Mouse (Mus musculus) small intestine, adult 2 months (tissue): ENCODE measurements around the gene Skil. TPM values are rescaled to one million over a fixed set of nuclear protein-coding genes. Genes with fewer than 3 reads are reported as not detected.
A peak's percentile ranks its signal among the peaks of the same experiment; 100 is the strongest.

ENCODE experiments used
- H3K27ac ChIP-seq: fragments of 200-500 bp; 2 replicates; pipeline ENCODE4 v1.5.1; 2012; ENCODE audit warnings: low read depth, low read length, control low read depth, inconsistent platforms; ENCODE audit not compliant: insufficient read depth
- H3K27me3 ChIP-seq: fragments of 200-500 bp; 2 replicates; pipeline ENCODE4 v1.6.1; 2012; ENCODE audit warnings: mild to moderate bottlenecking, moderate library complexity, low read length, inconsistent platforms; ENCODE audit not compliant: control insufficient read depth, insufficient read depth
- H3K36me3 ChIP-seq: fragments of 200-500 bp; 2 replicates; pipeline ENCODE4 v1.6.1; 2012; ENCODE audit warnings: mild to moderate bottlenecking, low read length, control low read depth, inconsistent platforms; ENCODE audit not compliant: control insufficient read depth, insufficient read depth
- H3K4me1 ChIP-seq: fragments of 200-500 bp; 2 replicates; pipeline ENCODE4 v1.6.1; 2012; ENCODE audit warnings: low read length, inconsistent platforms, mixed read lengths; ENCODE audit not compliant: control insufficient read depth, insufficient read depth, insufficient read length
- H3K4me3 ChIP-seq: fragments of 200-500 bp; 2 replicates; pipeline ENCODE4 v1.5.1; 2012; ENCODE audit warnings: low read depth, mild to moderate bottlenecking, control low read depth, inconsistent platforms, low read length, moderate library complexity
- CTCF ChIP-seq: fragments of 200-500 bp; IDR thresholded peaks from 2 replicates; pipeline ENCODE4 v1.5.1; 2012; ENCODE audit warnings: low read depth, mild to moderate bottlenecking, control low read depth, inconsistent platforms, low read length, moderate library complexity, mixed read lengths; ENCODE audit not compliant: insufficient replicate concordance, insufficient read length; ENCODE audit errors: extremely low read depth
- POLR2A ChIP-seq: fragments of 200-500 bp; IDR thresholded peaks from 2 replicates; pipeline ENCODE4 v1.6.1; 2012; ENCODE audit warnings: low read depth, mild to moderate bottlenecking, control low read depth, inconsistent platforms, low read length, moderate library complexity
- WGBS: fragments of 180-500 bp; shearing (Covaris S2); methylation state at CpG from one replicate; pipeline ENCODE4 v1.1.7; 2018; 5-methylcytosine and 5-hydroxymethylcytosine counted together
- polyA plus RNA-seq: library from polyadenylated mRNA; depleted of rRNA; stranded (reverse); fragments of >200 nt; gene quantifications from 2 replicates; pipeline ENCODE4 v1.2.3, GENCODE M21; 2012; rRNA removed

The Skil gene
- 3.4 and 8.5 TPM in 2 replicates for polyA plus RNA-seq

- Histone ChIP-seq H3K4me1 (peaks cover 14% of the 10 kb centered on the region), H3K4me3 (peak within 1 kb of the TSS; percentile 88), H3K27me3 (no peaks in the 10 kb centered on the region), H3K36me3 (peaks cover 9% of the 10 kb centered on the region; the same call in 1 of the 2 replicates), H3K27ac (peak within 1 kb of the TSS; percentile 99)
- under 1% methylated on average over 80 of the region's 109 CpGs for WGBS
- no peak for TF ChIP-seq CTCF
- TF ChIP-seq POLR2A = peak; percentile 74
These were observed at the start of gene Skil for GRCm38 (mm10) chr3:31094531-31095178. Skil (plus strand) TSS chr3:31095058.

DNA sequence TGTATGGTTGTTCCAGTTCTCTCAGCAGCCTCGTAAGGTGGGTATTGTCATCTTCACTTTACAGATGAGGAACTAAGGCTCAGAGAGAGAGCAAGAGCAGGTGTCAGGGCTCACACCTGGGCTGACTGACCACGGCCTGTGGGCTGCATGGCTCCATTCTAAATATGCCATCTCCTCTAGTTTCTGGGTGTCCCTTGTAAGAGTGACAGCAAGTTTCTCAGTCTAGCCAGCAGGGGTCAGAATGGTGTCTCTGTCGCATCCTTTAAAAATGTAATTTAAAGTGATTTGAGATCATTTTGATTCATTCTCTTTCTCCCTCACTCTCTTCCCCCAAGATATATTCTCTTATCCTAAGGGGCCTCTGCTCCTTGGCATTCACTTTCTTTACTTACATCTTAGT lies 47.6 kb upstream of the Skil start:
- Histone ChIP-seq H3K27ac (no peak overlapping the region), H3K27me3 (no peaks in the 10 kb centered on the region), H3K4me3 (no peak overlapping the region), H3K36me3 (peaks cover 30% of the 10 kb centered on the region), H3K4me1 (no peaks in the 10 kb centered on the region)
- TF ChIP-seq CTCF = peak; percentile 17; the same call in 1 of the 2 replicates
- no peak for TF ChIP-seq POLR2A
- 71% methylated on average over 3 of the region's 3 CpGs for WGBS

DNA sequence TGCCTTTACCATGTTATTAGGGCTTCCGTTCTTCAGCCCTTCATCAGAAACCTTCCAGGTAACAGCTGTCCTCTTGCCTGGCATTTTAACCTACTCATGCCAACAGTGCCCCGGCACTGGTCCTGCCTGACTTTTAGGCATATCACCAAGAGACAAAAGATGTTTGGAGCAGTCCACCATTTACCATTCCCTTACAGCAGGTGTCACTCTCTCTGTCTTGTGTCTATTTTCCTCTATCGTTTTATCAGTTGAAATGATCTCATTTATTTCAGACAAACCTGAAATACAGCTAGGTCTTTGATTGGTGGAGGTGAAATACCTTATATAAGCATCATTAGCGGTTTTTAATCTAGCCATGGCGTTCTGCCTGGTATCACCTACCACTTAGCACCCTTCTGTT lies 45.8 kb upstream of the Skil start:
- Histone ChIP-seq H3K27ac (no peak overlapping the region), H3K36me3 (peaks cover 24% of the 10 kb centered on the region), H3K4me3 (no peak overlapping the region), H3K4me1 (no peaks in the 10 kb centered on the region; the same call in 1 of the 2 replicates), H3K27me3 (no peaks in the 10 kb centered on the region)
- TF ChIP-seq POLR2A (no peak), CTCF (no peak)
- 75% methylated on average over 5 of the region's 5 CpGs for WGBS

- Histone ChIP-seq H3K27ac (no peak overlapping the region), H3K36me3 (peaks cover 22% of the 10 kb centered on the region), H3K4me1 (no peaks in the 10 kb centered on the region; the same call in 1 of the 2 replicates), H3K27me3 (no peaks in the 10 kb centered on the region), H3K4me3 (no peak overlapping the region)
- WGBS = 85% methylated on average over 7 of the region's 7 CpGs
- no peak for TF ChIP-seq POLR2A
- TF ChIP-seq CTCF = no peak
These were observed 44.5 kb upstream of the Skil start for GRCm38 (mm10) chr3:31050375-31050774.

GRCm38 (mm10) chr3:31051730-31052129 lies 43.1 kb upstream of the Skil start:
- TF ChIP-seq POLR2A = no peak
- TF ChIP-seq CTCF = no peak
- no peaks in the 10 kb centered on the region; the same call in 1 of the 2 replicates for H3K4me1 ChIP-seq
- H3K4me3 ChIP-seq = no peak overlapping the region
- H3K36me3 ChIP-seq = peaks cover 17% of the 10 kb centered on the region
- H3K27me3 ChIP-seq = no peaks in the 10 kb centered on the region
- 93% methylated on average over 9 of the region's 9 CpGs for WGBS
- no peak overlapping the region for H3K27ac ChIP-seq

GRCm38 (mm10) chr3:31053191-31053590 lies 41.7 kb upstream of the Skil start:
- no peak overlapping the region for H3K27ac ChIP-seq

GRCm38 (mm10) chr3:31054888-31055287 lies 40.0 kb upstream of the Skil start:
- H3K36me3 ChIP-seq = peaks cover 2% of the 10 kb centered on the region
- no peak overlapping the region for H3K27ac ChIP-seq
- no peak for TF ChIP-seq POLR2A
- no peak for TF ChIP-seq CTCF
- 88% methylated on average over 8 of the region's 8 CpGs for WGBS
- no peak overlapping the region for H3K4me3 ChIP-seq
- H3K27me3 ChIP-seq = no peaks in the 10 kb centered on the region
- no peaks in the 10 kb centered on the region; the same call in 1 of the 2 replicates for H3K4me1 ChIP-seq

More at GRCm38 (mm10) chr3:31053191-31053590, 41.7 kb upstream of the Skil start:
- Histone ChIP-seq H3K4me3 (no peak overlapping the region), H3K27me3 (no peaks in the 10 kb centered on the region), H3K4me1 (no peaks in the 10 kb centered on the region; the same call in 1 of the 2 replicates), H3K36me3 (peaks cover 12% of the 10 kb centered on the region)
- TF ChIP-seq CTCF = no peak
- no peak for TF ChIP-seq POLR2A
- 90% methylated on average over 9 of the region's 9 CpGs for WGBS
